Mouse (Mus musculus) limb, embryonic 11.5 days (tissue): ENCODE measurements around the gene P2rx6. TPM values are rescaled to one million over a fixed set of nuclear protein-coding genes. Genes with fewer than 3 reads are reported as not detected.
"Not testable (repeated sequence)": the region's sequence is repeated elsewhere in the genome, so short reads cannot be mapped to it uniquely, and the experiment has no call there.

ENCODE experiments used
- ATAC-seq: fragments of 200-750 bp; cut with Nextera tagmentation; 2 replicates; pipeline ENCODE4 v1.8.0; 2017; ENCODE audit warnings: low read depth; ENCODE audit not compliant: insufficient number of reproducible peaks, low FRiP score, low TSS enrichment
- DNase-seq: peaks from one replicate; pipeline ENCODE4 v3.0.0-alpha.2; 2015; ENCODE audit warnings: low spot score
- H3K27ac ChIP-seq: fragments of 300-500 bp; sonication (generic); replicated peaks from 2 replicates; pipeline ENCODE4 v1.5.1; 2014; ENCODE audit warnings: low read depth, mild to moderate bottlenecking, low read length
- H3K27me3 ChIP-seq: fragments of 300-500 bp; sonication (generic); 2 replicates; pipeline ENCODE4 v1.6.1; 2014; ENCODE audit warnings: mild to moderate bottlenecking, low read length, mixed read lengths; ENCODE audit not compliant: control insufficient read depth, insufficient read depth
- H3K36me3 ChIP-seq: fragments of 300-500 bp; sonication (generic); 2 replicates; pipeline ENCODE4 v1.6.1; 2014; ENCODE audit warnings: mild to moderate bottlenecking, low read length, moderate library complexity, mixed read lengths; ENCODE audit not compliant: control insufficient read depth, insufficient read depth
- H3K4me1 ChIP-seq: fragments of 300-500 bp; sonication (generic); 2 replicates; pipeline ENCODE4 v1.6.1; 2014; ENCODE audit warnings: low read length, mixed read lengths; ENCODE audit not compliant: control insufficient read depth, insufficient read depth
- H3K4me2 ChIP-seq: fragments of 300-500 bp; sonication (generic); 2 replicates; pipeline ENCODE4 v1.6.1; 2014; ENCODE audit warnings: low read depth, mild to moderate bottlenecking, moderate library complexity; ENCODE audit not compliant: severe bottlenecking
- H3K4me3 ChIP-seq: fragments of 300-500 bp; sonication (generic); 2 replicates; pipeline ENCODE4 v1.5.1; 2014; ENCODE audit warnings: low read depth, low read length
- H3K9ac ChIP-seq: fragments of 300-500 bp; sonication (generic); 2 replicates; pipeline ENCODE4 v1.6.1; 2014; ENCODE audit warnings: mild to moderate bottlenecking, low read length
- H3K9me3 ChIP-seq: fragments of 300-500 bp; sonication (generic); 2 replicates; pipeline ENCODE4 v1.6.1; 2016; ENCODE audit warnings: low read length; ENCODE audit not compliant: control insufficient read depth
- WGBS: fragments of 180-500 bp; shearing (Covaris S2); extraction: QIAGEN DNeasy Blood & Tissue Kit; methylation state at CpG from one replicate; pipeline ENCODE4 v1.1.7; 2014; 5-methylcytosine and 5-hydroxymethylcytosine counted together
- polyA plus RNA-seq: library from polyadenylated mRNA; unstranded; fragments of >200 nt; fragmentation: Nextera tagmentation; extraction: Ambion mirVana; gene quantifications from 2 replicates; pipeline ENCODE4 v1.2.1, GENCODE M21; 2014

The P2rx6 gene
- polyA plus RNA-seq, 1 experiment from 2014 or later, result 0.27 TPM

DNA sequence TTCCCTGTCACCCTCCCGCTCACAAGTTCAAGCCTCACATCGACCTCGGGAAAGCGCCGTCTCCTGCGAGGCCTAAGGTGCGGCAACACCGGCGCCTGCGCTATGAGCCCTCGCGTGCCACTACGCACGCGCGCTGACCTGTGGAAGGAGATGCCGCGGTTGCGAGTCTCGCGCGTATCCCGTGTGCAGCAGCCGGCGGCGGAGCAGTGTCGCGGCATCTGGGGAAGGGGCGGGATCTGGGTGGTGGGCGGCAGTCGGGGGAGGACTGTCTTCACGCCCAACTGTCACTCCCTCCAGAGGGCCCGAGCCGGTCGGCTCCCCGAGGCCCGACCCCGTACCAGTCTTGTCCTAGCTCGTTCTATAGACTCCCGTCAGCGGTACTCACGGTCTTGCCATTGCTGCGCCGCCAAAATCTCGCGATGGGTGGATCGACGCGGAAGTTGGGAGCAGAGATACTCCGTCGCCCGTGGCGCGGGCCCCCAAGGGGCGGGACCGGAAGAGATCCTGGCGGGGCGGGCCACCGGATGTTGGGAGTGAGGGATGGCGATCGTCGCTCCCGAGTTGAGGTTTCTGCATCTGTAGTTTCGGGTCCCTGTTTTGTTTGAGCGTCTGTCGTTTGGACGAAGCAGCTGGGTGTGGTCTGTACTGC lies 30.9 kb upstream of the P2rx6 start, which contains the start of gene Thap7:
Thap7 (minus strand) TSS at position 497 of the 649 bp plus-strand sequence.
- DNase-seq (peak; percentile 99), ATAC-seq (peak; percentile 94)
- no peaks in the 10 kb centered on the region for H3K27me3 ChIP-seq

DNA sequence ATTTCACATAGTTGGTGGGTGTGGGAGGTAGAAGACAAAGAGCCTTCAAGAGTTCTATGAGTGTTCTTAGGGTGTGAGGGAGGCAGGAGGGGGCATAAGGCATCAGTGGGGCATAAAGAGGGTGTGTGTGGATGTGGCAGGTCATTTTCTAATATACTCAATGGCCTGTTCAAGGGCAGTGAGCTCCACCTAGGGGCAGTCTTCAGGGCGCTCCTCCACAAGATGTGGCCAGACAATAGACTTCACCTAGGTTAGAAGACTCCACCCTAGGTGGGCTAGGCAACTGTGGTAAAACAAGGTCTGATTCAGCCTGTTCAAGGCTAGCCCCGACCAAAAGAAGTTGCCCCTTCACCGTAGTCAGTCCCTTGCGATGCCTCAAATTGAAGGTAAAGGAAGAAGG lies 29.4 kb upstream of the P2rx6 start:
- Histone ChIP-seq H3K9me3 (no peaks in the 10 kb centered on the region), H3K36me3 (peaks cover 7% of the 10 kb centered on the region), H3K27me3 (no peaks in the 10 kb centered on the region), H3K4me3 (no peak overlapping the region), H3K4me2 (no peak overlapping the region), H3K27ac (no peak overlapping the region), H3K4me1 (peaks cover 4% of the 10 kb centered on the region; the same call in 1 of the 2 replicates), H3K9ac (no peak overlapping the region)
- DNase-seq (no peak), ATAC-seq (no peak)
- WGBS, result 62% methylated on average over 4 of the region's 4 CpGs

More for the DNA sequence above, 30.9 kb upstream of the P2rx6 start, which contains the start of gene Thap7:
- Histone ChIP-seq H3K27ac (peak within 1 kb of the TSS; percentile 91), H3K4me1 (peaks cover 4% of the 10 kb centered on the region; the same call in 1 of the 2 replicates), H3K36me3 (peaks cover 16% of the 10 kb centered on the region), H3K4me2 (peak within 1 kb of the TSS; percentile 92), H3K4me3 (peak within 1 kb of the TSS; percentile 67), H3K9me3 (no peaks in the 10 kb centered on the region), H3K9ac (peak within 1 kb of the TSS; percentile 82)
- WGBS, result under 1% methylated on average over 65 of the region's 67 CpGs

DNA sequence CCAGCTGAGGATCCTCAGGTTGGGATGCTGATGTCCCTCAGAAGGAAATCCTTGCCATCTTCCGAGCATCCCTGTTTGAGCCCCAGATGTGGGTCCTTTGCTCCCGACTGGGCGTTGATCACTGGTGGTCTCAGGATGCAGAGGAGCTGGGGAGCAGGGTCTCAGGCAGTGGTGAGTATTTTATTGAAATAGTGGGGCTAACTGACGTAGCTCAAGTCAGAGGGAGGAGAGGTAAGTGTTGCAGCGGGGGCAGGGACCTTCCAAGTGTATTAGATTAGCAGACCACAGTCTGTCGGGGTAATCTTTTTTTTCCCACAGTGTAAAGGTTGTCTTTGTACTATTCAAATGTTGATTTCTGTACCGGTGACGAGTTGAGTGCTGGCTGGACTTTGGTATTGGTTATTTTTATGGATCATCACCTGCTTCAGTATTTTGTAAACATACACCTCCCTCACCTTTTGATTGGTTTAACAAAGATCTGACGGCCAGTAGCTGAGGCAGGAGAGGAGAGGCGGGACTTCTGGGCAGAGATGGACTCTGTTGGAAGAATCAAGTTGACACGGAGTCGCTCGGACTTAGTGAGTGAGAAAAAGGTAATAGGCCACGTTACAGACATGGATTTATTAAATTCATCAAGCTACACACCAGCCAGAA lies 28.9 kb upstream of the P2rx6 start:
- Histone ChIP-seq H3K4me3 (no peak overlapping the region), H3K36me3 (peaks cover 7% of the 10 kb centered on the region), H3K4me1 (peaks cover 4% of the 10 kb centered on the region; the same call in 1 of the 2 replicates), H3K9ac (no peak overlapping the region), H3K9me3 (no peaks in the 10 kb centered on the region), H3K4me2 (no peak overlapping the region), H3K27me3 (no peaks in the 10 kb centered on the region), H3K27ac (no peak overlapping the region)
- DNase-seq, result no peak
- 73% methylated on average over 14 of the region's 14 CpGs for WGBS
- no peak for ATAC-seq

DNA sequence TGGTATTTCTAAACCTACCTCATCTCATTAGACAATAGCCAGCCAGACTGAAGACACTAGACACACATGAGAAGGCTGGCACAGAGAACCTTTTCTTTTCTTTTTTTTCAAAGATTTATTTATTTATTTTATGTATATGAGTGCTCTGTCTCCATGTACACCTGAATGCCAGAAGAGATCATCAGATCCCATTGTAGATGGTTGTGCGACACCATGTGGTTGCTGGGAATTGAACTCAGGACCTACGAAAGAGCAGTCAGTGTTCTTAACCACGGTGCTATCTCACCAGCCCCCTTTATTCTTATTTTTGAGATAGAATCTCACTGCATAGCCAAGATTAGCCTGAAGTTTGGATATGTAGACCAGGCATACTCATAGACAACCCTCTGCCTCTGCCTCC lies 25.1 kb upstream of the P2rx6 start:
- no peak overlapping the region for H3K4me2 ChIP-seq
- ATAC-seq, result no peak
- no peak overlapping the region for H3K4me3 ChIP-seq
- H3K9me3 ChIP-seq, result no peaks in the 10 kb centered on the region
- no peaks in the 10 kb centered on the region for H3K36me3 ChIP-seq
- WGBS, result 93% methylated on average over 3 of the region's 3 CpGs
- no peak overlapping the region for H3K9ac ChIP-seq
- no peaks in the 10 kb centered on the region for H3K27me3 ChIP-seq
- peaks cover 3% of the 10 kb centered on the region; the same call in 1 of the 2 replicates for H3K4me1 ChIP-seq
- no peak overlapping the region for H3K27ac ChIP-seq
- no peak for DNase-seq

DNA sequence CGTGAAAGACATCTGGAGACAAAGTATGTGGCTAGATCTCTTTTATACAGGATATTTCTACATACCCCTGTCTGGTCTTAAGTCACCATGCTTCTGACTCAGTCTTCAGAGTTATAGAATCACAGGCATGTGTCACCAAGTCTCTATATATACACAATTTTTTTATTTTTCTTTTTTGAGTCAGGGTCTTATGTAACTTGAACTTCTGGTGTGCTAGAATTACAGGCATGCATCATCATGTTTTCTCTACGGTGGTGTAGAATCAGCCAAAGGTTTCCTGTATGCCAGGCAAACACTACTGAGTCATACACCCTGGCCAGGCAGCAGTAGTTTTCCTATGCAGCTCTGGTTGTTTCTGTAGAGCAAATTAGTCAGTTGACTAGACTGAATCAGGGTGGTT lies 19.1 kb upstream of the P2rx6 start:
- DNase-seq, result no peak
- Histone ChIP-seq H3K9me3 (no peaks in the 10 kb centered on the region), H3K4me3 (no peak overlapping the region), H3K36me3 (no peaks in the 10 kb centered on the region), H3K27me3 (no peaks in the 10 kb centered on the region), H3K9ac (no peak overlapping the region), H3K27ac (no peak overlapping the region), H3K4me2 (no peak overlapping the region), H3K4me1 (no peaks in the 10 kb centered on the region)
- WGBS, result 81% methylated on average over 2 of the region's 2 CpGs
- no peak for ATAC-seq

DNA sequence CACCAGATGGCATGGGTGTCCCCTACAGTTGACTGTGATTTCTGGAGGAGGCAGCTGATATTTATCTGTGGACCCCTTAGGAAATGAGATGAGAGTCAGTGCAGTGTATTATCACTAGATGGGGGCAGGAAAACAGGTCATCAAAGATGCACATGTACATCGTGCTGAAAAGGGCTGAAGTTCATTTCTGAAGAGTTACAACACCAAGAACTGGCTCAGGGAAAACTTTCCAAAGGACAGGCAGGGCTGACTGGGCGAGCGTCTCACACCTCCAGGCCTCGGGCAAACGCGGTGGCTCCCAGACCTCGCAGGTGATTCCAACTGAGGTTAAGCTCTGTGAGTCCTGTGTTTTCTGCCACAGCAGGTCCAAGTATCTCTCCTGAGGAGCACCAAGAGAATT lies 8.8 kb upstream of the P2rx6 start:
- DNase-seq, result no peak
- Histone ChIP-seq H3K36me3 (no peaks in the 10 kb centered on the region), H3K4me3 (no peak overlapping the region), H3K4me1 (peaks cover 6% of the 10 kb centered on the region; the same call in 1 of the 2 replicates), H3K9ac (no peak overlapping the region), H3K27me3 (no peaks in the 10 kb centered on the region), H3K27ac (no peak overlapping the region), H3K4me2 (no peak overlapping the region), H3K9me3 (no peaks in the 10 kb centered on the region)
- WGBS, result 80% methylated on average over 7 of the region's 7 CpGs
- ATAC-seq, result no peak

DNA sequence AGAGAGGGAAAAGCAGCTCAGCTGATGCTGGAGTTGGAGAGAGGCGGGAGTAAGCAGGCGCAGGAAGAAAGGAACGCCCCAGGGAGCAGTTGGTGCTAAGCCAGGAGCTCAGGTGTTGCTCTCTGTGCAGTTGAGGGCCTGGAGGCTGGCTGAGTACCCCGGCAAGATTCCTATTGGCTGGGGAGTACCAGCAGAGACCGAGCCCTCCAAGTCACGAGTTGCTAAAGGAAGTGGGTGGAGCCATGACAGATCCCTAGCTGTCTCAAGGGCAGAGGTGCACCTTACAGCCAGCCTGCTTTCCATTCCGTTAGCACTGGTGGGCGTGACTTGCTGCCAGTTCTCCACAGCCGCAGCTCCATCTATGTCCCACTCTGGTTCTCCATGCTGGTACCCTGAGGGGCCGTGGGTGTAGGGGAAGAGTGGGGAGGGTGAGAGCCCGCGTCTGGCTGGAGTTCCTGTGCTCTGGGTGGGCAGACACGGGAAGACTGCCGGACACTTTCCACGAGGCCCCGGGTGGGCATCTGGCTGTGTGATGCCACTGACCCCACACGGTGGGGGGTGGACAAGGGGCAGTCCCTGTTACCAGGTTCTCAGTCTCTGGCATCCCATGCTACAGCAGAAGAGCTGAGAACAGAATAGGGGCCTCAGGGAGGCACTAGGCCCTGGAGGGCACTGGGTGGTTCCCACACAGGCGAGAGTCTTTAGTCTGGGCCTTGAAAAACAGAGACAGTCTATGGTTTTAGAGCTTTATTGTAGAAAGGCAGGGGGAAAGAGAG lies 7.6 kb upstream of the P2rx6 start:
- Histone ChIP-seq H3K27me3 (no peaks in the 10 kb centered on the region), H3K36me3 (no peaks in the 10 kb centered on the region), H3K27ac (peak overlapping the region; percentile 65), H3K4me1 (peaks cover 14% of the 10 kb centered on the region), H3K4me3 (0 out of 2 replicates have a peak overlapping the region, but pooled peaks have one; percentile 12), H3K9ac (peak overlapping the region; percentile 2; the same call in 1 of the 2 replicates), H3K4me2 (peak overlapping the region; percentile 39), H3K9me3 (no peaks in the 10 kb centered on the region)
- peak; percentile 93 for ATAC-seq
- DNase-seq, result peak; percentile 80
- 8% methylated on average over 18 of the region's 18 CpGs for WGBS

DNA sequence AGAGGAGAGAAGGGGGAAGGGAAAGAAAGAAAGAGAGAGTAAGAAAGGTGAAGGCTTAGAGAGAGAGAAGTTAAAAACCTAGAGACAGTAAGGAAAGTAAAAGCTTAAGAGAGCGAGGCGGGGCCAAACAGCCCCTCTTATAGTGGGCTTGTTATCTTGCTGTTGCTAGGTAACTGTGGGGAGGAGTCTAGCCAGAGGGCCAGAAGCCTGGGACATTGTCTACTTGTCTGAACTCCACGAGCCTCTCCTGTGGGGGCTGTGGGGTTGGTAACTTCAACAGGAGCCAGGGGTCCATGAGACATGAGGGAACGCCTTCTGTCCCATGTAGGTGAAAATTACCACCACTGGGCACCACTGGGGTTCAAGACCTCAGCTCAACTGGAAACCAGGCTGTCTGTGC lies 7.0 kb upstream of the P2rx6 start:
- WGBS, result 37% methylated on average over 4 of the region's 4 CpGs

More for the DNA sequence above, 7.0 kb upstream of the P2rx6 start:
- not testable (repeated sequence) for H3K27ac ChIP-seq, DNase-seq, ATAC-seq, H3K4me3 ChIP-seq, H3K9me3 ChIP-seq, H3K9ac ChIP-seq, H3K36me3 ChIP-seq, H3K27me3 ChIP-seq
- peaks cover 14% of the 10 kb centered on the region for H3K4me1 ChIP-seq
- H3K4me2 ChIP-seq, result peak overlapping the region; percentile 39; the same call in 1 of the 2 replicates
